Mouse (Mus musculus) brain, embryonic 18.5 days (tissue): ENCODE results near the gene Fmnl3.
A peak's percentile ranks its signal among the peaks of the same experiment; 100 is the strongest.

ENCODE experiments used
- DNase-seq: peaks from one replicate; pipeline ENCODE4 v3.0.0-alpha.2; 2012; ENCODE audit warnings: low read depth, low spot score

Gene Fmnl3

GRCm38 (mm10) chr15:99370259-99370691 lies at the start of gene Fmnl3:
TSS of gene Fmnl3 (minus strand) at chr15:99370482.
- DNase-seq, result peak; percentile 80

- DNase-seq, result no peak
Observed at GRCm38 (mm10) chr15:99417692-99418271, 47.5 kb upstream of the Fmnl3 start.

- DNase-seq, result no peak
Observed at GRCm38 (mm10) chr15:99416957-99417356, 46.7 kb upstream of the Fmnl3 start.

- DNase-seq, result peak; percentile 56
Observed at GRCm38 (mm10) chr15:99416348-99416882, 46.1 kb upstream of the Fmnl3 start.

GRCm38 (mm10) chr15:99415793-99416192 lies 45.5 kb upstream of the Fmnl3 start:
- DNase-seq, result no peak

- DNase-seq, result no peak
Observed at GRCm38 (mm10) chr15:99411747-99412146, 41.5 kb upstream of the Fmnl3 start.

- no peak for DNase-seq
Observed at GRCm38 (mm10) chr15:99408845-99409244, 38.6 kb upstream of the Fmnl3 start.

GRCm38 (mm10) chr15:99406986-99407570 lies 36.8 kb upstream of the Fmnl3 start:
- no peak for DNase-seq

- no peak for DNase-seq
Observed at GRCm38 (mm10) chr15:99405150-99405549, 34.9 kb upstream of the Fmnl3 start.

GRCm38 (mm10) chr15:99403159-99403889 lies 33.0 kb upstream of the Fmnl3 start:
- DNase-seq, result no peak

GRCm38 (mm10) chr15:99400602-99401001 lies 30.3 kb upstream of the Fmnl3 start:
- no peak for DNase-seq

- no peak for DNase-seq
Observed at GRCm38 (mm10) chr15:99399503-99400245, 29.4 kb upstream of the Fmnl3 start.

- DNase-seq, result no peak
Observed at GRCm38 (mm10) chr15:99397622-99398021, 27.3 kb upstream of the Fmnl3 start.

GRCm38 (mm10) chr15:99396875-99397274 lies 26.6 kb upstream of the Fmnl3 start:
- no peak for DNase-seq

- DNase-seq, result no peak
Observed at GRCm38 (mm10) chr15:99396462-99396861, 26.2 kb upstream of the Fmnl3 start.

GRCm38 (mm10) chr15:99393386-99394252 lies 23.3 kb upstream of the Fmnl3 start:
- no peak for DNase-seq

- DNase-seq, result peak; percentile 100
Observed at GRCm38 (mm10) chr15:99392486-99393385, 22.5 kb upstream of the Fmnl3 start, which contains the start of gene Tmbim6. TSS of gene Tmbim6 (plus strand) at chr15:99392882.

- no peak for DNase-seq
Observed at GRCm38 (mm10) chr15:99391975-99392374, 21.7 kb upstream of the Fmnl3 start.

- no peak for DNase-seq
Observed at GRCm38 (mm10) chr15:99390472-99391401, 20.5 kb upstream of the Fmnl3 start.
